In the genomic region with DNA sequence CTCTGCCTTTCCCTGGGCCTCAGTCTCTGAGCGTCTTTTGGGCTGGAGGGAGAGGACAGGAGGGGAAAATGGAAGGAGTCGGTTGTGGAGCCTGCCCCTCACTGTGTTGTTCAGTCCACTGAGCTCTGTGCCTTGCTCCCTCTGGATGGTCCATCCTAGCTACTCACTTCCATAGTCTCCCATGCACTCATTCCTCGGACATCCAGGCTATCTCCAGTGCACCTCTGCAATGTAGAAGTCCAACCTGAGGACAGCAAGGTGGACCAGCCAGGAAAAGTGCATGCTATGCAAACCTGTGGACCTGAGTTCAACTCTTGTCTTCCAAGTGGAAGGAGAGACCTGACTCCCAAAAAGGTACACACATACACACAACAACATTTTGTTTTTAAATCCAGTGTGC, we compare ENCODE assay signal across 18 mouse cellular contexts. TPM values are rescaled to one million over a fixed set of nuclear protein-coding genes. Genes with fewer than 3 reads are reported as not detected.
"Had no signal": no experiment of that assay in that cellular context is flagged by ENCODE, and none has a peak within 500 bp of the region (broad histone marks: within the 10 kb centered on the region; RNA-seq: fewer than 3 reads in every experiment).

No protein-coding gene starts in this region.

- H3K27ac ChIP-seq: gastrocnemius, adult 2 months; heart, adult 2 months; hindbrain, embryonic 10.5 days; hindbrain, embryonic 12.5 days; hindbrain, embryonic 14.5 days; layer of hippocampus, adult 2 months; left cerebral cortex, adult 2 months; limb, embryonic 10.5 days; limb, embryonic 12.5 days had no signal

- H3K9me3 ChIP-seq: heart, embryonic 12.5 days; hindbrain, embryonic 10.5 days; hindbrain, embryonic 12.5 days; limb, embryonic 10.5 days; limb, embryonic 12.5 days had no signal

- H3K4me3 ChIP-seq: gastrocnemius, adult 2 months; heart, adult 2 months; heart, embryonic 12.5 days; hindbrain, embryonic 10.5 days; hindbrain, embryonic 12.5 days; layer of hippocampus, adult 2 months; left cerebral cortex, adult 2 months; limb, embryonic 10.5 days; limb, embryonic 12.5 days had no signal

- DNase-seq: gastrocnemius, adult 2 months; gastrocnemius, postnatal 10 days; gastrocnemius, postnatal 25 days; heart, adult 2 months; heart, postnatal 4 days; liver had no signal

- ATAC-seq: forebrain, embryonic 16.5 days; inflammation-experienced regulatory T-cells, adult 6 months; intestine, postnatal 0 days had no signal

- H3K4me1 ChIP-seq: heart, embryonic 12.5 days had no signal

- H3K9ac ChIP-seq: heart, embryonic 12.5 days; hindbrain, embryonic 12.5 days; hindbrain, embryonic 14.5 days; limb, embryonic 12.5 days had no signal

- H3K4me2 ChIP-seq: heart, embryonic 12.5 days; hindbrain, embryonic 12.5 days; hindbrain, embryonic 14.5 days; limb, embryonic 12.5 days had no signal

- H3K36me3 ChIP-seq: heart, embryonic 12.5 days; hindbrain, embryonic 10.5 days; hindbrain, embryonic 12.5 days; limb, embryonic 10.5 days; limb, embryonic 12.5 days had no signal

- H3K27me3 ChIP-seq: hindbrain, embryonic 12.5 days; limb, embryonic 12.5 days had no signal

RNA-seq across cellular contexts. Expression of gene Loxl4, which starts 12.0 kb away (rescaled TPM):
- total RNA-seq: granulocyte monocyte progenitor cell, adult 5-6 weeks had no signal
